Mouse (Mus musculus): ENCODE data around the gene Angptl2.

Gene Angptl2

DNA sequence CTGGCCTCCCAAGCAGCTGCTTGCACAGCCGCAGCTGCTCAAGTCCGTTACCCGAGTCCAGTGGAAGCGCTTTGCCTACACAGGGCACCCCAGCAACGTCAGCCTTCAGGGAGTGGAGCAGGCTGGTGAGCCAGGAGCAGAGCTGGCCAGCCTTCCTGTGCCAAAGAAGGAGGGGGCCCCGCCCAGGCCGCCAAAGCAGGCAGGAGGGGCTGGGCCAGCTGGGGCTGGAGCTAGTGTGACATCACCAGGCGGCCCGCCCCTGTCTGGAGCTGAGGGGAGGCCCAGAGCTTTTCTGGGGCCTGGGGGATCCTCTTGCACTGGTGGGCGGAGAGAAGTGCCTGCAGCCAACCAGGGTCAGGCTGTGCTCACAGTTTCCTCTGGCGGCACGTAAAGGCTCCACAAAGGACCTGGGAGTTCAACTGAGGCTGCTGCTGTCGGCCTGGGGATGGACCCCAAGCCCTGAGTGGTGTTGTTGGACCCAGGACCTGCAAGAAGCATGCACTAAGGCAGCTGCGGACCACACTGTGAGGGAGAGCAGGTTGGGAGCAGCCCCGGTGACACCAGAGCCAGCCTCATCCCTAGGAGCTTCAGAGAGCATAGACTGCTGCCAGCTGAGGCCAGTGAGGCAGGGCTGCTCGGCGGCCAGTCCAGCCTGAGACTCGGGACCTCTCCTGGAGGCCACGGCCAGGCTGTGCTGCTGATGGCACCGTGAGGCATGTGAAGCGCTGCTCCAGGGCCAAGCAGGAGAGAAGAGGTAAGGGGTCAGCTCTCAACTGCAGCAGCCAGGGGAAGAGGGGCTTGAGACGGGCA, at the start of gene Angptl2:
Gene Angptl2 (plus strand): TSS at position 370 of the 810 bp plus-strand sequence.
- ATAC-seq (ENCODE audit: insufficient number of reproducible peaks, low FRiP score, low TSS enrichment): peak; percentile 75

DNA sequence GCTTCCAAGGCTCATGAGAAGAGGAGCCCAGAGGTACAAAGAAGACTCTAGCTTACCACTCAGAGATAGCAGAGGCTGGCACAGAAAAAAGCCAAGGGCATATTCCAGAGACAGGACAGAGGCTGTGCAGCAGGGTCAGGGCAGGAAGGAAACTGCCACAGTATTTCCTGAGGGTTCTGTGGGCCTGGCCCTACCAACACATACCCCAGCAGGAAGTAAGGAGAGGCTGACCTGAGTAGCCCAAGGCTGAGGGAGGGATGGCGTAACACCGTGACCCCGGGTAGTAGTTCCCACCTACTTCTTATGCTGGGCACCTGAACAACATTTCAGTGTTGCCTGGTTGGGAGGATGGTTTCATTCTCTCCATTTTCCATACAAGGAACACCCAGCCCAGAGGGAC, 48.8 kb upstream of the Angptl2 start:
- no peak for ATAC-seq (ENCODE audit: insufficient number of reproducible peaks, low FRiP score, low TSS enrichment)

DNA sequence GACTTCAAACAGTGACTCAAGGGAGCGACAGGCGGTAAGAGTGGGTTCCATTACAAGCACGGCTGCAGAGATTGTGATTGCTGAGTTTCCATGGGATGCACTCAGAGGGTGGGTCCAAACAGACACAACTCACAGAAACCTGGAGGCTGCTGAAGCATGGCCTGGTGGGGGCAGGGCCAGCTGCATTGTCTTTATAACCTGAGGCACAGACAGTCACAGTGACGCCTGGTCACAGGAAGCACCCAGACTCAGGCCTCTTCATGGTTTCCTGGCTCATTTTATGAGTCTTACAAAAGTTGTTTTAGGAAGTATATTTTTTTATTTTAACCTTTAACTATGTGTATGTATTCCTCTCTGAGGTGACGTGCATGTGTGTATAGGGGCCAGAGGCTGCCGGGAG, 46.4 kb upstream of the Angptl2 start:
- no peak for ATAC-seq (ENCODE audit: insufficient number of reproducible peaks, low FRiP score, low TSS enrichment)

DNA sequence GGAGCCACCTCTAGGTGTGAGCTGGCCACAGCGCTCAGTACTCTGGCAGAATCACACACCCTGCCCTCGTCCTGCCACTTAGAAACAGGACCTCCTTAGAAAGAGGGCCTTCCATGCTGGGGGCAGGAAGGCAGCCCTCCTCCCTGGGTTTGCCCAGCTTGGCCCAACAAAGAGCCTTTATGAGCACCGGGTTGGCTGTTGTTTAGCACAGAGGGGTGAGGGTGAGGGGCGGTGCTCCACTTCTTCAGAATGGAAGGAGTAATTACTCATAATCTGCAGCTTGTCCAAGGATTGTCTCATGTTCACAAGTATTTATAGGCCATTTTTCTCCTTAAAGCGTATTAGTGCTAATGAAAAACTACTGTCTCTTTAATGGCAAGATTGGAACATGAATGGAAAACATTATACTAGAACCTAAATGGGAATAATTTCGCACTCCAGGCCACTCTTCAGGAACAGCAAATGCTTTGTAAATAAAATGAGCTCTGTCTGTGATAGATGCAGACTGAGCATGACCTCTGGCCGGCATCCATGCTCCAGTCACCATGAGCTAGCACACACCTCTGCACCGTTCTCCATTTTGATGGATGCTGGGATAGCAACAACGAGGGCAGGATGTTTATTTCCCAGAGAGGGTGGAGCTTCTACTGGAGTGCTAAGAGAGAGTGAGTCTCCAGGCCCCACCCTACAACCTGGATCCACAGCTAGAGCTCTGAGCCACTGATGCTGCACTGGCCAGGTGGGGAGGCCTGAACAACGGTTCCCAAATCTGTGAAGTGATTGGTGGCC, 44.9 kb upstream of the Angptl2 start:
- ATAC-seq (ENCODE audit: insufficient number of reproducible peaks, low FRiP score, low TSS enrichment): no peak

DNA sequence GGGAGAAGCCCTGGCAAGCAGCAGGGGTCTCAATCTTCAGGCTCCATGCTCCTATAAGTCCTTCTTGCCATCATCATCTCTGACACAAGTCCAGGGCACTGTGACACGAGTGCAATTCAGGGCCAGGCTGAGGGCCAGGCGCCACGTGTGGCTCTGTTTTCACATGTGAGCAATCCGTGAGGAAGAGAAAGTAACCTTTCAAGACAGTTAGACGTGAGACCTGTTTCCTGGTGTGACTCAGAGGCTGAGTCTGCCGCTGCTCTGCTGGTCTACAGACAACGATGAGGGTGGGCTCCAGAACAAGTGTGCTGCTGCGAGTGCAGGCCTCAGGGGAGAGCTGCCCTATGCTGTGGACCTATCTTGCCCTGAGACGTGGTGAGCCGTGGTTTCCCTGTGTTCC, 42.7 kb upstream of the Angptl2 start:
- ATAC-seq (ENCODE audit: insufficient number of reproducible peaks, low FRiP score, low TSS enrichment): no peak

DNA sequence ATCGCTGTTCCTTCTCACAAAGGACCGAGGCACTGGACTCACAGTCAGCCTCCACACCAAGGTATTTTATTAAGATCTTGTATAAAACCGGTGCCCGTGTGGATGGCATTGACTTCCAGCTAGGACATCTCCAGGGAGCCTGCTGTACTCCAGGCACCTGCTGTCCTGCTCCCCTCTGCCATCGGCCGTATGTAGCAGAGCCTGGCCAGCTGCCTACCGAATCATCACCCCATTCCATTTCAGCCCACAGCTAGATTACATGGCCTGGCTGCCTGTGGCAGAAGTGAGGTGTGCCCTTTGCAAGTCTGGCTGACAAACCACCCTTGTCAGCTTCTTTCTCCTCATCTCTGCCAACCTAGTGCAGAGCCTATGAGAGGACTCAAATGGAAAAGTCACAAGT, 42.2 kb upstream of the Angptl2 start:
- ATAC-seq (ENCODE audit: insufficient number of reproducible peaks, low FRiP score, low TSS enrichment): no peak

DNA sequence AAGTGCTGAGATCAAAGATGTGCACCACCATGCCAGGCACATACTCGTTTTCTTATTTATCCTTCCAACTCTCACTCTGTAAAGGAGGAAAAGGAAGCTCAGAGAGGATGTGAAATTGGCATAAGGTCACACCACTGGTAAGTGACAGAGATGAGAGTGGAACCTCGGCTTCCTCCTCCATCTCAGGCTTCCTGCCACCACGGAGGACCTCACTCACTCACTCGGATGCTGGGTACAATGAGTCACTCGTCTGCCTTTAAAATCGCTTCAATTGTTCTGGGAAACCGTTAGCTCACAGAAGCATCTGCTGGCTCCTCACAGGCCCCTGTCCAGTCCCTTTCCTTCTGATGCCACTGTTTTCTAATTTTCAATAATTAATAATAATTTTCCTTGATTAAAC, 39.4 kb upstream of the Angptl2 start:
- ATAC-seq (ENCODE audit: insufficient number of reproducible peaks, low FRiP score, low TSS enrichment): no peak

DNA sequence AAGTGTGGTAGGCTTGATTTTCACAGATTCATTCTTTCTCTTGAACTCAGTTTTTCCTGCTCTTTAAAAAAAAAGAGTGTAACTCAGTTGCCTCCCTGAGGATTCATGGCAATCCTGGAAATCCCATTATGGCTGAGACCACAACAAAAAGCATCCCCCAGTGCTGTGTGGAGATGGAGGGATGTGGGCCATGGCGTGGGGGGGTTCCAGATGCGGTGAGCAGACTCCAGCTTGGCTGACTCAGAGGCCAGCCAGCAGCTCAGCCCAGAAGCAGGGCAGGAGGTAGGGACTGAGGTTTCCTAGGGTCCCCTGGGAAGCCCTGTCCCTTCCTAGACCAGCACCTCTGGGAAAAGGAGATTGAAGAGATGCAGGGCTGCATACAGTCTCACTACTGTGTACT, 38.9 kb upstream of the Angptl2 start:
- no peak for ATAC-seq (ENCODE audit: insufficient number of reproducible peaks, low FRiP score, low TSS enrichment)

DNA sequence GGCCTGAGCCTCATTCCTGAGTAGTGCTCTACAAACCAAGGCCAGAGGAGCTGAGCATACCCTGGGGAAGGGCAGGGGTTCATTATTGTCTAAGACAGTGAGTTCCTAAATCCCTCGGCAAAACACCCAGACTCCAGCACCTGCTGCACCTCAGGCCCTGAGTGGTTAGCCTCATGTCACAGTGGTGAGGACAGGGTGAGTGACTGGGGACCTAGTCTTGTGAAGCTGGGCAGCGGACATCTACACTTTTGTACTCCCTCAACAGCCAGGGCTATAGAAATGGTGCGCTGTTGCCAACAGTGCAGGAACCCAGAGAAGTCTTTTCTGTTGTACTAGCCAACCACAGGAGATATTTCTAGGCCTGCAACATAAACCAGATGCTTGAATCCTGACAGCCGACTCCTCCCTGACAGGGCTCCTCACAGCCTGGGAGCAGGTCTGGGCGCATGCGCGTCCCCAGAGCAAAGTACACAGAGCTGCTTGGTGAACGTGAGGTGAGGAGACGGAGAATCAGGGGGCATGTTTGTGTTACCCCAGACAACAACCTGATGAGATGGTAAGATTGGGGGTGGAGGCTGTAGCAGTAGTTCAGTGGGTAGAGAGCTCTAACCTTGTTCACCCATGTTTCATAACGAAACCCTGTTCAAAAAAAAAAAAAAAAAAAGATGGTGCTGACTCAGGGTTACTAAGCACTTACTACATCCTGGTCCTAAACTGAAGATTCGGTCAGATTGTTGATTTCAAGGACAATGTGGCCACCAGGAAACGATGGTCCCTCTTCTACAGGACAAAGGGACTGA, 38.2 kb upstream of the Angptl2 start:
- ATAC-seq (ENCODE audit: insufficient number of reproducible peaks, low FRiP score, low TSS enrichment): no peak

DNA sequence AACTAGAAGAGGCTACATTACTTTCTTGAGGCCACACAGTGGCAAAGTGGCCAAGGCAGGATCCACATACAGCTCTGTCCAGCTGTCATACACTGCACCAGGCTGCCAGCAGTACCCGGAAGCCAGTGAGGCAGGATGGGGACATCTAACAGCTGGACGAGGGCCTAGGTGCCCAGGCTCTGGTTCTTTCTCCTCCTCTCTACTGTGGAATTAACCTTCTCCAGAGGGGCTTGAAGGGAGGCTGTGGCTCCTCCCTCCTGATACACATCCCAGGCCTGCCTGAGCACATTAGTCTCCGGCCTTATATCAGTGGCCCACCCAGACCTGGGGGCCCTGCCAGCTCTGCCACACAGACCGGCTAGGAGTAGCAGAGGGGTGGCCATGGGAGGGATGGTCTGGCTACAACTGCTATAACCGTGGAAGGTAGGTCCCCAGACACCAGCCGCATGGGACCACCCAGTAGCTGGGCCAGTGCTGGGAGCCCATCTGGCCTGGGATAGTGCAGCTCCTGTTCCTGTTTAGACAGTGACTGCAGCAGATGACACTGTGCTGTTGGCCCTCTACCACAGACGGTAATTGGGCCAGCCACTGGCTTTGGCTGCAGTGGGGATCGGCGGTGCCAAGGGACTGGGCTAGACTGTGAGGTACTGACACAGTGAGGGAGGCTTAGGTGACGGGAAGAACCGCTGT, 37.5 kb upstream of the Angptl2 start:
- ATAC-seq (ENCODE audit: insufficient number of reproducible peaks, low FRiP score, low TSS enrichment): peak; percentile 80

DNA sequence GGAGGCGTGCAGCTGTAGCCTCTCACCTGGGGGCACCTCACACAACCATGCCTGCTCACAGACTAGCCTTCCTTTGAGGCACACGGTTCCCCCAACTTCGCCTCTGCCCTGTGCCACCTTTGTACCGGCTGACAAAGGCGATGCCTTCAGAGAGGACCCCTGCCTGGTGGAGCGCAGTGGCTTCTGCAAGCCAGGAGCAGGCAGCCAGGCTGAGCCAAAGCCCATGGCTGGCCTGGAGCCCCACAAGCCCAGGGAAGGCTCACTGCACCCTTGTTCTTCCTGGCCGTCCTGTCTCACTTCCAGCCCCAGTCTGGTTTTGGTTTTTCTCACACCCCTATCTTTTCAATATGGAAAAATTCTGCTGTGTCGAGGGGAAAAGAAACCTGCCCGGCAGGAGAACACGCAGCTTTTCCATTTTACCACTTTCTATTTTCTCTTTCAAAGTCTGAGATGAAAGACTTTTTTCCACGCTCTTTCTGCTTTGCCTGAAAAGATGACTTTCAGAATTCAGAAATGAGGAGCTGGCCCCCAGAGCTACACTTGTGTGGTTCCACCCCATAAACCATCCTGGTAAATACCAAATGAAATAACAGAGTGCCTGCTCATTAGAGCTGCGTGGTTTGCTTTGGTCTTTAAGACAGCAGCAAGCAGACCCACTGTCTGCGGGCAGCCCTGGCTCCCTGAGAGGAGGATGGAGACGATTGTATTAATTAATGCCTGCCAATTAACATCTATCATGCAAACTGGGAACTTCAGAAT, 36.5 kb upstream of the Angptl2 start:
- ATAC-seq (ENCODE audit: insufficient number of reproducible peaks, low FRiP score, low TSS enrichment): no peak

DNA sequence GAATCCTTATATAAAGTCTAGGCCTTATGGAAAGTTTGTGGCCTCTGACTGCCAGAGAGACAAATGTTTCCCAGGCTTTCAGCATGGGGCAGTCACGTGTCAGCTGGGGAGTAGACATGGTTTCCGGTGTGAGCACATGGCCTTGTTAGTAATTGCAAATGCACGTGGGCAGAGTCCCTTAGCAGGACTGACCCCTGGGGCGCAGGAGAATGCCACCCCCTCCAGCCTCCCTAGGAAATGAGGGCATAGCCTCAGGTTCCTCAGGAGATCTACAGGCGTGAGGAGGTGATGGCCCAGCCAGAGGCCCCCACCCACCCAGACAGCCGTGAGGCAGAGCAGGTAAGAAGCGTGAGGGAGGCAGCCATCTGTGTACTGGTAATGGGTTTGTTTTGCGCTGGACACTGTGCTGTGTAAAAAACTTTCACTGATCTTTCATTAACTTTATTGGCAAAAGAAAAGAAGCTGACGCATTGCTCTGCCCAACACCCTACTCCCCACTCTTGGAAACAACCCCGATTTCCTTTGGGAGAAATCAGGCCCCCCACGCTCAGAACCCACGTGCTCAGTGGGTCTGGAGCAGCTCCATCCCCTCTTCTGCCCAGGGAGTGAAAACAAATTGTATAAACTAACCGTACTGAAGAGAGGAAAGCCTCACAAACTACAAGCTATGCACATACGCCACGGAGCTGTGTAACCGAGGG, 35.8 kb upstream of the Angptl2 start:
- ATAC-seq (ENCODE audit: insufficient number of reproducible peaks, low FRiP score, low TSS enrichment): no peak

DNA sequence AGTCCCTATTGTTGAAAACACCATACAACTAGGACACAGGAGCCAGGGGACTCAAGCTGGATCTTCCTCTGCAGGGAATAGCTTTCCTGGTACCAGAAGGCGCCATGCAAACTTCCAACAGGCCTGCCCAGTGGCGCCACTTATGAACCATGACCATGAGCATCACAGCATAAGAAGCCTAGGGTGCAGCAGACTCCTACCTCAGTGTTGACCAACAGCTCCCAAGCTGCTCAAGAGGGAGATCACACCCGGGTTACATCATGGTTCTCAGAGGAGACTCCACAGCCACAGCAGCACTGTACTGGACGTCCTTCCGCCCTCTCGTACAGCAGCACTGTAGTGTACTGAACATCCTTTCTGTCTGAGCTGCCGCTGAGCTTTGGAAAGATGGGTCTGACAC, 32.5 kb upstream of the Angptl2 start:
- no peak for ATAC-seq (ENCODE audit: insufficient number of reproducible peaks, low FRiP score, low TSS enrichment)

DNA sequence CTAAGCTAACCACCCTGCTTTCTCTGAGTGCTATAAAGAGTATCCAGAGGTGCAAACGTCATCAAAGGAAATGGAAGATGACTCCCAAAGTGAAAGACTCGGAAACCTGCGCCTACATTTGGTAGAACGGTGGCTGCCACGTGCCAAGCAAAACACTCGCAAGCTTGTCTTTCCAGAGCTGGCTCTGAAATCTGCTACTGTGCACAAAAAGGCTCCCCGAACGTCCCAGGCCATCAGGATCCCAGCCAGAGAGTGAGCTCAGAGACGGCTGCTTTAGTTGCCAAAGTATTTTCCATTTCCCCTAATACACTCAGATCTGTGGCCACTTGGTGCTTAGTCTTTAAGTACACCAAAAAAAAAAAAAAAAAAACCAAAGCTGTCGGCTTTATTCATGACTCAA, 31.2 kb upstream of the Angptl2 start:
- no peak for ATAC-seq (ENCODE audit: insufficient number of reproducible peaks, low FRiP score, low TSS enrichment)

DNA sequence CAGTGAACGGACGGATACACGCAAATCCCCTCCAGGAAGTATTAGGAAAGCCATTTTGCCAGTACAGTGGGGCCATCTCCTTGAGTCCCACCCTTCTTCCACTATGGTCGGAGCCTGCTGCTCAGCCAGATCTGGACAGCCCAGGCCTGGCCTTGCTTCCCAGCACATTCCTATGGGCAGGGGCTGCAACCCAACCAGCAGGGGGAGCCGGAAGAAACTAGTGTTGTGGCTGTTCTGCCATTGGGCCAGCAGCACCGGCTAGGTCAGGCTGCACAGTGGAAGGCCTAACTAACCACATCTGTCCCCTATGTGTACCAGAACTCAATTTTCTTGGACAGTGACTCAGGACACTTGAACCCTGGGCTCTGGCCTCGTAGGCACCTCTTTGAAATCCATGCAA, 30.6 kb upstream of the Angptl2 start:
- ATAC-seq (ENCODE audit: insufficient number of reproducible peaks, low FRiP score, low TSS enrichment): no peak

DNA sequence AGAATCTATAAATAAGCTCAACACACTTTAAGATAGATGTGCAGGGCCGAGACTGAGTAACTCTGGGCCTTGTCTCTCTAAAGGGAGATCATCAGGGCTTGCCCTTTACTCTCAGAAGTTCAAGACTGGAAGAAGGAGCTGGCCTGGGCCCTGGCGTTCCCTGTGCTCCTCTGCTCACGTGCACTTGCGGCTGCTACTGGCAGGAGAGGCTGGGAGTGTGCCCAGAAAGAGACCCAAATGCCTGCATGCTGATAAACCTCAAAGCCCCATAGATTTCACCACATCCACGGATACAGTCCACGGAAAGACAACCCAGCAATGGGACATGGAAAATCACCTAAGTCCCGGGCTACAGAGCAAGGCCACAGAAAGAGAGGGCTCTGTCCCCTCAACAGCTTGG, 29.4 kb upstream of the Angptl2 start:
- no peak for ATAC-seq (ENCODE audit: insufficient number of reproducible peaks, low FRiP score, low TSS enrichment)

DNA sequence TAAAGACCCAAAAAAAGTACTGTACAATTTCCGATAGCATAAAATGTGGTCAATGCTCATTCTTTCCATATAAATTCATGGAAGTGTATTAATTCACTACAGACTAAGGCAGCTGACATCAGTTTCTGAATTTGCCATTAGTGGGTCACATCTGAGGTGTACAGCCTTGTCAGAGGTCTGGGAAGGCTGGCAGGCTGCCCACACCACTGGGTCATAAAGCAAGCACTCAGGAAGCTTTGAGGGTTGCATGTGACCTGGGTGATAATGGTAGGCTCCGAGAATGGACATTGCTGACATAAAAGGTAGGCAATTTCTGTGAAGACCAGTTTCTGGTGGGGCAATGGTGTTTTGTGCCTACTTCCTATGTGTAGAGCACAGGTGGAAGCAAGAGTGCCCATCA, 28.0 kb upstream of the Angptl2 start:
- ATAC-seq (ENCODE audit: insufficient number of reproducible peaks, low FRiP score, low TSS enrichment): no peak

DNA sequence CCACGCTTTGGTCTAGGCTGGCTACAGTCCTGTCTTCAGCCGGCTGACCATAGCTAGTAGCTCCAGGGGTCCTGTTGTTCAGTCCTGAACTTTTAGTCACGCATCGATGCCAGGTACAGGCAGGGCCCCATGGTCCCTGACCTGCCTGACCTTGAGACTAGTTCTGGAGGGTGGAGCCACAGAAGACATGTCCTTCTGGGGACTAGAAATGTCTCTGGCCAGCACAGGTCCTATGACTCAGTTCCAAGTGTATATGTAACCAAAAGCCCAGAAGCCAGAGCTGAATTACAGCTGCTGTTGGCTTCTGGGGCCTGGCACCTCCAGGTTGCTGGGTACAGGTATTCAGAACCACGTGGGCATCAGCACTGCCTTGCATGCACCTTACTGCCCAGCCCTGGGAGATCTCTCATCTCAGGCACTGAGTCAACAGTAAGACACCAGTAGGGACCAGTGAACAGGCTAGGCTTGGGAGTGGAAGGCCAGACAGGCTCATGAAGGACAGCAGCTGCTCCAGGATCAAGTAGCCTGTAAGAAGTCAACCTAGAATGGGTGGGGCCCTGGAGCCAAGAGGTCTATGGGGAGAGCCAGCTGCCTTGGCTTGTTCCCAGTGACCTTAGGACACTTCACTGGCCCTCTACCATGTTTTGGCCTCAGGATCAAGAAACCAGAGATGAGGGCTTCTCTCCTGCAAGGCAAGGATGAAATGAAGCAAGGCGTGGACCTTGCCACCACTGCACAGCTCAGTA, 26.8 kb upstream of the Angptl2 start:
- no peak for ATAC-seq (ENCODE audit: insufficient number of reproducible peaks, low FRiP score, low TSS enrichment)

Data from cerebellum, adult (tissue).